Mouse (Mus musculus) G1E (cell line): ENCODE results near the gene Axin2. TPM values are rescaled to one million over a fixed set of nuclear protein-coding genes. Genes with fewer than 3 reads are reported as not detected.

ENCODE experiments used
- ATAC-seq: 2 replicates; pipeline ENCODE4 v1.8.0; 2016; ENCODE audit warnings: mild to moderate bottlenecking; ENCODE audit not compliant: insufficient number of reproducible peaks, poor library complexity, low FRiP score, severe bottlenecking; ENCODE audit errors: extremely low read depth
- DNase-seq: peaks from one replicate; pipeline ENCODE4 v3.0.0; 2012; ENCODE audit warnings: low spot score
- H3K27me3 ChIP-seq: 2 replicates; pipeline ENCODE4 v1.6.1; 2012; ENCODE audit warnings: mild to moderate bottlenecking, low read length, inconsistent platforms; ENCODE audit not compliant: insufficient read depth
- H3K36me3 ChIP-seq: replicated peaks from 2 replicates; pipeline ENCODE3; 2012; ENCODE audit warnings: mild to moderate bottlenecking, inconsistent platforms
- H3K4me1 ChIP-seq: 2 replicates; pipeline ENCODE4 v1.6.1; 2012; ENCODE audit warnings: low read depth, low read length, inconsistent platforms, mixed read lengths; ENCODE audit not compliant: insufficient read depth
- H3K4me3 ChIP-seq: 2 replicates; pipeline ENCODE4 v1.5.1; 2012; ENCODE audit warnings: low read depth, mild to moderate bottlenecking, inconsistent platforms, low read length, moderate library complexity, mixed read lengths
- H3K9me3 ChIP-seq: replicated peaks from 2 replicates; pipeline ENCODE4 v1.6.1; 2012; ENCODE audit warnings: inconsistent platforms
- CTCF ChIP-seq: IDR thresholded peaks from 2 replicates; pipeline ENCODE4 v1.5.1; 2012; ENCODE audit warnings: low read depth, low read length, inconsistent platforms, mixed read lengths
- GATA1 ChIP-seq: IDR thresholded peaks from 2 replicates; pipeline ENCODE4 v1.6.1; 2012; ENCODE audit warnings: borderline replicate concordance, low read length, inconsistent platforms, mixed read lengths
- GATA2 ChIP-seq: IDR thresholded peaks from 2 replicates; pipeline ENCODE4 v1.6.1; 2012; ENCODE audit warnings: low read depth, low read length, inconsistent platforms, borderline replicate concordance
- POLR2AphosphoS5 ChIP-seq: IDR thresholded peaks from 2 replicates; pipeline ENCODE4 v1.6.1; 2012; ENCODE audit warnings: low read depth, low read length, inconsistent platforms; ENCODE audit not compliant: insufficient replicate concordance
- TAL1 ChIP-seq: conservative IDR thresholded peaks from 2 replicates; pipeline ENCODE4 v1.6.1; 2012; ENCODE audit warnings: low read depth, low read length, inconsistent platforms, mixed read lengths
- polyA plus RNA-seq: library from polyadenylated mRNA; stranded (reverse); fragments of >175 nt; gene quantifications from 2 replicates; pipeline ENCODE4 v1.2.3, GENCODE M21; 2012
- total RNA-seq, 2 experiments: library from RNA; stranded (forward) in 1 of 2; stranded (reverse) in 1 of 2; fragments of 200-1000 nt in 1 of 2; fragments of >200 nt in 1 of 2; fragmentation: Nextera tagmentation in 1 of 2; gene quantifications; 2 replicates each; pipeline ENCODE4 v1.2.3; 2014 to 2017

The Axin2 gene
- total and polyA plus RNA-seq, 3 experiments, result not detected

DNA sequence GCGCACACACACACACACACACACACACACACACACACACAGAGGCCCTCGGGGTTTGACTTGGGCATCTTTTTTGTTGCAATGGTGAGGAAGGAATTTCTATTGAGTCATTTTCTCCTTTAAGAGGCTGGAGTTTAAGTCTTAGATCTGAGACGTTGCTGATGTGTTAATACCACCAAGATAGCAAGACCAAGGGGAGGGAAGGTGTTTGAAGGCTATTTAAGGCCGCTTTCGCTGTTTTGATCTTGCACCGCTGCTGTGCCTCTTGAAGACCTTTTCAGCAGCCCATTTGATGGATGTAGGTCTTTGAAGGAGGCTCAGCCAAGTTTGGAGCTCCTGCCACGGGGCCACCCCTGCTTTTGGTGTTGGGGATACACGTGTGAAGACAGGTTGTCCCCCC lies 7.9 kb downstream of the Axin2 start:
- Histone ChIP-seq H3K9me3 (peaks cover 94% of the 10 kb centered on the region), H3K4me3 (no peak overlapping the region), H3K4me1 (no peaks in the 10 kb centered on the region), H3K36me3 (no peaks in the 10 kb centered on the region), H3K27me3 (no peaks in the 10 kb centered on the region)
- ATAC-seq, result no peak
- TF ChIP-seq POLR2AphosphoS5 (no peak), GATA2 (no peak), TAL1 (no peak), GATA1 (no peak), CTCF (no peak)
- no peak for DNase-seq

DNA sequence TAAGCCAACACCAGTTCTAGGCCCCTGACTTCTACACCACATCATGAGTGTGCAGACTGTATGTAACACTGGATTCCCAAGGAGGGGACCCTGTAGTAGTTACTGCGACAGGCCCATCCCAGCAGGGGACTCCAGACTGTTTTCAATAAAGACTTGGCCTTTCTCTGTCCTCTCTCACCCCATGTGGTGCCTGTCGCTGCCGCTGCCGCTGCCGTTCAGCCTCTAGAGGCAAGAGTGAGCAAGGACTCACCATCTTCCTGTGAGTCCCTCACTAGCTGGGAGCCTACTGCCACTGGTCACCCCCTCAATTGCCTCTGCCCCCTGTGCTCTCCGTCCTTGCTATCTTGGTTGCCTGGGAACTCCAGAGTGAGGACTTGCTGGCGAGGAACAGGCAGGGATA lies 8.6 kb downstream of the Axin2 start:
- no peaks in the 10 kb centered on the region for H3K4me1 ChIP-seq
- ATAC-seq (no peak), DNase-seq (no peak)
- TF ChIP-seq CTCF (no peak), POLR2AphosphoS5 (no peak), GATA1 (no peak), TAL1 (no peak), GATA2 (no peak)
- no peak overlapping the region for H3K4me3 ChIP-seq
- no peaks in the 10 kb centered on the region for H3K27me3 ChIP-seq
- H3K9me3 ChIP-seq, result peaks cover 91% of the 10 kb centered on the region
- no peaks in the 10 kb centered on the region for H3K36me3 ChIP-seq

DNA sequence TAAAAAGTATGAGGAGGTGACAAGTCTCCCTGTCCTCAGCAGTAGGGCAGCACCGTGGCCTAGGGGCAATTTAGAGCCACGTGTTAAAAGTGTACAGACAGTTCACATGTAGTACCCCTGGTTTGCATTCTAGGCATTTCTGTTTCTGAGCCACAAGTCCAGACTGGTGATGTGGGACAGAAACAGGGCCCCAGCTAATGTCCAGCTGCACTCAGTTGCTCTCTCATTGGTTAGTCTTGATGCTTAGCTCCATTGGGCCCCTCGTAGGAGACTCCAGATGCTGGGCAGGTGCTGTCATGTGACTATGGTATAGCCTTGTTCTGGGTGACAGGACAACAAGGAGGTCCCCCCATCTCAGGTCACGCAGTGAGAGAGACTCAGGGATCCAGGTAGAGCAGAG lies 9.0 kb downstream of the Axin2 start:
- DNase-seq (no peak), ATAC-seq (no peak)
- Histone ChIP-seq H3K27me3 (no peaks in the 10 kb centered on the region), H3K36me3 (no peaks in the 10 kb centered on the region), H3K4me3 (no peak overlapping the region), H3K4me1 (no peaks in the 10 kb centered on the region), H3K9me3 (peaks cover 91% of the 10 kb centered on the region)
- TF ChIP-seq GATA1 (no peak), POLR2AphosphoS5 (no peak), GATA2 (no peak), TAL1 (no peak), CTCF (no peak)

DNA sequence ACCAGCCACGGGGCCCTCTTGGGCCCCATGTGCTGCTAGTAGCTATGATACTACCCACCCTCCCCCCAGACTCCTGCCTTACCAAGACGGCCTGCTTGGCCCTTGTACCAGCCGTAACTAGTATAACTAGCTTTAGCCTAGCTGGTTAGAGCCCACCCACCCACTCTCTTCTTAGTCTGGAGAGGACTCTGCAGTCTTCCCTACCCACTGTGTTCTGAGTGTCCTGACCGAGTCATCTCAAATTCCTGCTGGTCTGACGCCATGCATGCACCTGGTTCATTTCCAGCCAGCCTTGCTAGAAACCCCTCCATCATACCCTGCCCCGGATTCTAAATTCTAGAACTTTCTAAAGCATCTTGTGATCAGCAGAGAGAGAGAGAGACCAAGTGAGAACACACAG lies 9.6 kb downstream of the Axin2 start:
- ATAC-seq (no peak), DNase-seq (no peak)

DNA sequence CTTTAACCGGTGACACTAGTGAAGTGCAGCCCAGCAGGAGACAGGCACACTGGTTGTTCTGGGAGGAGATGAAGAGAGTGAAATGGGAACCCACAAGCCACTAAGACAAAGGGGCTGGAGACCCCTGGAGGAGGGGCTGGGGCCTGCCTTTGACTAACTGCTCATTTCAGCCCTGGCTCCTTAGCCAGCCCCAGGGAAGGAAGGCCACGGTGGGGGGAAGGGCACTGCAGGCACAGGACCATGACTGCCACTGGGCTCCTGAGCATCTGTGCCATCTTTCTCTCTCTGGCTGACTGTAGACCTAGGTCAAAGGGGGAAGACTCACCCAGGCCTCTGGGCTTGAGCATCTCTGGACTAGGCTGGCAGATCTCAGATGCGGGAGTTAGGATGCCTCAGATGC lies 10.5 kb downstream of the Axin2 start:
- Histone ChIP-seq H3K36me3 (no peaks in the 10 kb centered on the region), H3K9me3 (peaks cover 92% of the 10 kb centered on the region), H3K27me3 (no peaks in the 10 kb centered on the region), H3K4me1 (no peaks in the 10 kb centered on the region), H3K4me3 (no peak overlapping the region)
- DNase-seq, result no peak
- no peak for ATAC-seq
- TF ChIP-seq GATA1 (no peak), POLR2AphosphoS5 (no peak), CTCF (no peak), TAL1 (no peak), GATA2 (no peak)

More for the DNA sequence above, 9.6 kb downstream of the Axin2 start:
- Histone ChIP-seq H3K4me1 (no peaks in the 10 kb centered on the region), H3K4me3 (no peak overlapping the region), H3K27me3 (no peaks in the 10 kb centered on the region), H3K9me3 (peaks cover 92% of the 10 kb centered on the region), H3K36me3 (no peaks in the 10 kb centered on the region)
- TF ChIP-seq GATA1 (no peak), POLR2AphosphoS5 (no peak), GATA2 (no peak), TAL1 (no peak), CTCF (no peak)

DNA sequence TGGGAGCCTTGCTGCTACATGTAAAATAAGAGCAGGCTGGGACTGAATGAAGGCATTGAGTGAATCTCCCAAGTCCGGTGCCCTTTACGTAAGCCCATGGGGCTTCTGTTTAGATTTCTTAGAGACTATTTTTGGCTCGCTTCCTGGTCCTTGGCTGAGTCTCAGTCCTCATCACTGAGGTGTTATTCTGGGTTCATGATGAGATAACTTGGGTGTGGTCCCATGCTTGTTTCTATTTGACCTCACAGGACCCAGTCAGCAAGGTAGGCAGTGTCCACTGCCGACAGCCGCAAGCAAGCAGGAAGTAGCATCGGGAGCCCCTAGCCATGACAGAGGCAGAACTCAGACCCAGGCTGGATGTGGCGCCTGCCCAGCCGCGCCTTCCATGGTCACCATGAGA lies 13.7 kb downstream of the Axin2 start:
- H3K36me3 ChIP-seq, result no peaks in the 10 kb centered on the region
- H3K4me1 ChIP-seq, result no peaks in the 10 kb centered on the region
- peaks cover 90% of the 10 kb centered on the region for H3K9me3 ChIP-seq
- no peak overlapping the region; the same call in 1 of the 2 replicates for H3K4me3 ChIP-seq
- H3K27me3 ChIP-seq, result no peaks in the 10 kb centered on the region
- ATAC-seq (no peak), DNase-seq (no peak)
- TF ChIP-seq TAL1, result no peak
- TF ChIP-seq POLR2AphosphoS5, result no peak
- TF ChIP-seq CTCF, result no peak
- no peak for TF ChIP-seq GATA1
- TF ChIP-seq GATA2, result no peak
